Mouse (Mus musculus) urinary bladder, postnatal 14 days (tissue): ENCODE results near the gene Syndig1l.

ENCODE experiments used
- DNase-seq: peaks from one replicate; pipeline ENCODE4 v3.0.0; 2021; ENCODE audit warnings: low spot score

Gene Syndig1l

GRCm38 (mm10) chr12:84674666-84675526, 23.7 kb downstream of the Syndig1l start:
- DNase-seq: no peak

GRCm38 (mm10) chr12:84671646-84672045, 27.0 kb downstream of the Syndig1l start:
- DNase-seq: no peak

- no peak for DNase-seq
These were observed 28.1 kb downstream of the Syndig1l start for GRCm38 (mm10) chr12:84670555-84670954.

- DNase-seq: peak; percentile 56
These were observed 44.7 kb downstream of the Syndig1l start for GRCm38 (mm10) chr12:84653912-84654311.

GRCm38 (mm10) chr12:84650234-84650633, 48.4 kb downstream of the Syndig1l start:
- no peak for DNase-seq

- no peak for DNase-seq
These were observed 58.0 kb downstream of the Syndig1l start, which contains the start of gene Vrtn for GRCm38 (mm10) chr12:84640654-84641053. Gene Vrtn (plus strand): TSS chr12:84641019.

GRCm38 (mm10) chr12:84640253-84640652, 58.4 kb downstream of the Syndig1l start:
- DNase-seq: no peak

- peak; percentile 50 for DNase-seq
These were observed 66.8 kb downstream of the Syndig1l start for GRCm38 (mm10) chr12:84631867-84632266.
